Mouse (Mus musculus) kidney, adult 9 months (tissue): ENCODE results near the gene Syt11.
"Not testable (repeated sequence)": the region's sequence is repeated elsewhere in the genome, so short reads cannot be mapped to it uniquely, and the experiment has no call there.

Source experiments
- DNase-seq: peaks from one replicate; pipeline ENCODE4 v3.0.0; 2022

Gene Syt11

DNA sequence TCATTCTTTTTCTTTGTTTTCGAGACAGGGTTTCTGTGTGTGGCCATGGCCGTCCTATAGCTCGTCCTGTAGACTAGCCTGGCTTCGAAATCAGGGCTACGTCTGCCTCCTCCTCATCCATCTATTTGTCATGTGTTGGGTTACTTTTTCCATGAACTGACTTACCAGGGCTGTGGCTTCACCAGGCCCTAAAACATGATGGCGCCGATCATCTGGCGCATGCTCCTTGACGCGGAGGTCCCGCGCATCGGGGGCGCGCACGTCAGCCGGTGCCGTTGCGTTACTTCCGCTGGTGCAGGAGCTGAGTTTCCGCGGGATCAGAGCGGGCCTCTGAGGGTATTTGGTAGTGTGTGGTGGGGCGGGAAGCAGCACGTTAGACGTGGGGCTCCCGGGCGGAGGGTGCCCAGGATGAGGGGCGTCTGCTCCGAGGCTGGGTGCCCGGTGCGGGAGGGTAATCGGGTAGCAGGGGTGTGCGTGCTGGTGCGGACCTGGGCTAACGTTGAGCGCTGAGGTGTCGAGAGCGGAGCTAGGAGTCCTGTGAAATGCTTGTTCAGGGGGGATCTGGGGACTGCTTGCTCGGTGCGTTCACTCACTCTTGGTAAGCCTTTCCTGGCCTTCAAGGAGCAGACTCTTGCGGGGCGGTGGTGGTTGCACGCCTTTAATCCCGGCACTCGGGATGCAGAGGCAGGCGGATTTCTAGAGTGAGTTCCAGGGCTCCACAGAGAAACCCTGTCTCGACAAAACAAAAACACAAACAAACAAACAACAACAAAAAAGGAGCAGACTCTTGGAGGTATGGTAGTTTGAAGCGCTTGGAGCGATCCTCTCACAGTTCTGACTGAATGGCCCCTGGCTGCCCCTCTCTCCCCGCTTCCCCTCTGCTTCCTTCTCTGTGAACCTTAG lies at the start of gene Syt11:
Gene Syt11, minus strand, starts transcription at position 226 of the 903 bp plus-strand sequence.
- peak; percentile 31 for DNase-seq

- DNase-seq: no peak
Measured at GRCm38 (mm10) chr3:88803910-88804540, 29.1 kb upstream of the Syt11 start.

GRCm38 (mm10) chr3:88797507-88797906 lies 22.5 kb upstream of the Syt11 start:
- not testable (repeated sequence) for DNase-seq

- DNase-seq: not testable (repeated sequence)
Measured at GRCm38 (mm10) chr3:88788033-88788432, 13.1 kb upstream of the Syt11 start.

DNA sequence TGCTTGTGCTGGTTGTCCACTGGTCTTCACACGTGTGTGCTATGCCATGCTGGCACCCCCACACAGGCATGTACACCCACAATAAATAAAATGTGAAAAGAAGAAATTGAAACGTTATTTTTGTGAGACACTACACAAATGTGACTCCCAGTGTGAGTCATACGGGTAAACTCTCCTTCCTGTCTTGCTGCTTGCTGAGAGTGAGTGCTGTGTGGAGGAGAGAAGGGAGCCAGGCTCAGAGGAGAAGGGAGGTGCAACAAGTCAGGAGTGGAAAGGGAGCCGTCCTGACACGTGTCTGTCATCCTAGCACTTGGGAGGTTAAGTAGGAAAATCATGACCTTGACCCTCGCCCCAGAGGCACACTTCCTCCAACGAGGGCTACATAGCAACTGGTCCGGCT lies 11.8 kb upstream of the Syt11 start:
- not testable (repeated sequence) for DNase-seq

- DNase-seq: not testable (repeated sequence)
Measured at GRCm38 (mm10) chr3:88786323-88786722, 11.4 kb upstream of the Syt11 start.

GRCm38 (mm10) chr3:88784889-88785288 lies 9.9 kb upstream of the Syt11 start:
- no peak for DNase-seq

DNA sequence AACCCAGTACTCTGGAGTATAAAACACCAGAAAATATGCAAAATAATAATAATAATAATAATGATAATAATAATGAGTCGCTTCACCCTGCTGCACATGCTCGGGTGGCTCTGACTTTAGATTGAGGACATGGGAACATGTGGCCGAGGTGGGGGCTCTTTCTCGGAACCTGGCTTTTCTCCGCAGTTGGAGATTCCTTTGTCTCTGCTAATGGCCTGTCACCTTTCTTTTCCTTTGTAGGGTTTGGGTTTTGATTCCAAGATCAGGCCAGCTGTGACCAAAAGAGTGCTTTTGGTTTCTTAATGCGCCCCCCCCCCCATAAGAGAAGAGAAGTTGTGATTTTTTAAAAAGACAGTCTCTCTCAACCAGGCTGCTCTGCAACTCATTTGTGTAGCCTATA lies 1.8 kb downstream of the Syt11 start:
- DNase-seq: not testable (repeated sequence)

DNA sequence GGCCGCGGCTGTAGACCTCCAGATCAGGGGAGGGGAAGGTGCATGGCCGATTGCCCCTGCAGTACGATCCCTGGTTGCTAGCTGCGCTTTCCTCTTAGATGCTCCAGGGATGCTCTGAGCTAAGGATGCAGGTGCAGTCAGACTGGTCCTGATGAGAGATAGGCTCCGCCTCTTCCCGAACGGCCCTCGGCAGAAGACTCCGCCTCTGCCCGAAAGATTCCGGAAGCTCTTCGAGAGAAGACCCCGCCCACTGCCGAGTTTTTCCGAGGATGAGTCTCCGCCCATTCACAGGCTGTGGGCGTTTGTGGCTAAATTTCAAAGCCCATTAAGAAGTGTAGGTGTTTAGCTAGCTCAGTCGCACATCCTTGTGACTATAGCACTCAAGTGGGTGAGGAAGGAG lies 2.6 kb downstream of the Syt11 start:
- DNase-seq: peak; percentile 94

GRCm38 (mm10) chr3:88771941-88772280 lies 3.1 kb downstream of the Syt11 start:
- DNase-seq: peak; percentile 24

- peak; percentile 35 for DNase-seq
Measured at GRCm38 (mm10) chr3:88771189-88771940, 3.6 kb downstream of the Syt11 start.

DNA sequence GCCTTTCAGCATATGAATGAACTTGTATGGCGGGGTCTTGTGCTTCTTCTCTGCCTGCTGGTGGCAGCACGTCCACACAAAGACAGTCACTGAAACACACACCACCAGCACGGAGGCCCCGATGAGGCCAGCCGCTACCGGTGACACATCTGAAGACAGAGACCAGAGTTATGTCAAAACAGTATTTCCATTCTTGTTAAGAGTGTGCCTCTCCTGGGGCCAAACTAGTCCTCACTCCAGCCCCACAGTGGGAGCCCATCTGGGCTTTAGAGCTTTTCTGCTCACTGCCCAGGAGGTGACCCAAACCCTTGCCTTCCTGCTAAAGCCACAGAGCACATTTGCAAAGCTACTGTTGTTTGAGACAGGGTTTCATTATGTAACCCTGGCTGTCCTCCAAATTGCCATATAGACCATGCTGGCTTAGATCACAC lies 12.5 kb downstream of the Syt11 start:
- no peak for DNase-seq

DNA sequence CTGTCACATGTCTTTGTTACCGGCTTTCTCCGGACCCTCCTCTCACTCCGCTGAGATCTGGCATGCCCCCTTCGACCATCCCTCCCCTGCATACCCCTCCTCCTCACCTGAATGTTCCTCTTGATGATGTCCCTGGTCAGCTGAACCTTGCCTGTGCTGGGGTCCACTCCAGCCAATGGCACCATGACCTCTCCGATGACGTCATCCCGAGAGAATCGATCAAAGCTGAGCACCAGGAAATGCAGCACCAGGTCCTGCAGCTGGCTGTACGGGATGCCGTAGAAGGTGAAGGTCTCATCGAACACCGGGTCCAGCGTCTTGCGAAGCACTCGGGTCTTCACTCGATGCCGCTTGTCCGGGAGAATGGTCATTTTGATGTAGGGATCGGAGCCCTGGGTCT lies 13.3 kb downstream of the Syt11 start:
- DNase-seq: no peak

DNA sequence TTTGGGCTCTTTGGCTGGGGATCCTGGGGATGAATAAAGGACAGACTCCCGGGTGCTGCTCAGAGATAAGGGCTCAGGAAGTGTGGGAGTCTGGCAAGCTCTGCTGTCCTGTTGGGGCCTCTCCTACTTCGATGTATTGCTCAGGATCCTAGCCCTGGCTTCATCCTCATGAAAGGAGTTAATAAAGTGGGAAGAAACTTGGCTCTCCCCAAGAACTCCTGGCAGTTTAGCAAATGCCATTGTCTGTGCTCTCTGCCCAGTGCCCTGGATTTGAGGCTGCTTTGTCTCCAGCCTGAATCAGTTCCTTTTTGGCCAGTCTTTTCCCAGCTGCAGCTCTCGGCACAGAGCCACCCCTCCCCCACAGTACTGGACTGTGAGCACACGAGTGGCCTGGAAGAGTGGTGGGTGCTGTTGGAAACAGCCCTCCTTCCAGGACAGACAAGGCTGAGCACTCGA lies 16.9 kb downstream of the Syt11 start:
- DNase-seq: peak; percentile 44

GRCm38 (mm10) chr3:88756276-88756675 lies 18.7 kb downstream of the Syt11 start:
- DNase-seq: no peak

GRCm38 (mm10) chr3:88755541-88755940 lies 19.4 kb downstream of the Syt11 start:
- no peak for DNase-seq

DNA sequence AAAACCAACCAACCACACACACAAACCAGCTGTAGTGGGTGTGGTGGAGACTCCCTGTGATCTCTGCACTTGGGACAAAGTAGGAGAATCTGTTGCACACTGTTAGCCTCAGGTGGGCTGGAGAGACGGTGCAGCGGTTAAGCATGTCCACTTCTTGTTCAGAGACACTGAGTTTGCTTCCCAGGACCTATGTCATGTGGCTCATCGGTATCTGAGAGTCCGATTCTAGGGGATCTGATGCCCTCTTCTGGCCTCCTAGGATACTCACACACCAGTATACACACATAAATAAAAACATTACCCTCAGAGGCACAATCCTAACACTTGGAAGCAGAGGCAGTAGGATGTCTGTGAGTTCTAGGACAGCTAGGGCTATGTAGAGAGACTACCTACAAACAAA lies 20.7 kb downstream of the Syt11 start:
- DNase-seq: peak; percentile 28

GRCm38 (mm10) chr3:88746871-88747231 lies 28.1 kb downstream of the Syt11 start:
- peak; percentile 47 for DNase-seq

DNA sequence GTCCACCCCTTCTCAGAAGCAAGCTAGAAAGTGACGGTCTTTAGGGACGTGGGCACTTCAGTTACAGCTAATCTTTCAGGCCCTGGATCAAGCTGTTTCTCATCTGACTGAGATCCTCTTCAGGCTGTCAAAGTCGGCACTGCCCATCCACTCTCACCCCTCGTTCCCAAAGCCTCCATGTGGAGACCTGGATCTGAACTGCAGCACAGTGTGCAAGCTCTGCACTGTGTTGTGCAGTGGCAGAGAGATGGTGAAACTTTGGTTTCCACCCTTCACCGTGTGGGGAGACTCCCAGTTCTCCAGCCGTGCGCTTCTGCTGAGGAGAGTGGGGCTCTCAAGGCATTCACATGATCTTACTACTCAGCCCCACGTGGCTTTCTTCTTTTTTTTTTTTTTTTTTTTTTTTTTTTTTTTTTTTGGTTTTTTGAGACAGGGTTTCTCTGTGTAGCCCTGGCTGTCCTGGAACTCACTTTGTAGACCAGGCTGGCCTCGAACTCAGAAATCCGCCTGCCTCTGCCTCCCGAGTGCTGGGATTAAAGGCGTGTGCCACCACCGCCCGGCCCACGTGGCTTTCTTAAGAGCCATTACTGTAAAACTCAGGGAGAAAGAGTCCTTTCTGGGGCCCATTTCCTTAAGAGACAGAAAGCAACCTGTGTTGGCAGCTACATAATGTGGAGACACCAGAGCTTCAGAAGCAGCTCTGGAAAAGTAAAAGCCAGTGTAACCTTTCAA lies 28.7 kb downstream of the Syt11 start:
- DNase-seq: no peak

DNA sequence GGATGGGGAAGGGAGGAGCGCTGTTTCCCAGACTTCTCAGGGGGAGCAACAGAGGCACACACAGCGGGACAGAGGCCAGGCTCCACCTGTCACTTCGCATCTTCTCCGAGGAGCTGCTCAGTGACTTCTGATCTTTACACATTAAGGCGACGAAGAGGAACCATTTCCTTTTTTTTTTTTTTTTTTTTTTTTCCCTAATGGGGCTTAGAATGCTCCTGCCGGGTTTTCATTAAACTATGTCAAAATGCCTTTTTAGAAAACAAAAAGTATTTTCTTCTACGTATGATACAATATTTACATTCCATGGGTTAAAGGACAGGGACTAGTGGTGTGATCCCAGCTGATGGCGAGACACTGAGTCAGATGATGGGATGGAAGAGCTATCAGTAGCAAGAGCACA lies 29.4 kb downstream of the Syt11 start:
- no peak for DNase-seq

- no peak for DNase-seq
Measured at GRCm38 (mm10) chr3:88740147-88740546, 34.8 kb downstream of the Syt11 start.

GRCm38 (mm10) chr3:88738641-88739040 lies 36.3 kb downstream of the Syt11 start:
- DNase-seq: peak; percentile 82

GRCm38 (mm10) chr3:88736556-88736955 lies 38.4 kb downstream of the Syt11 start:
- DNase-seq: no peak
